Mouse (Mus musculus) heart, embryonic 12.5 days (tissue): Measurements from ENCODE around the gene Itpkc. TPM values are rescaled to one million over a fixed set of nuclear protein-coding genes. Genes with fewer than 3 reads are reported as not detected.
A peak's percentile ranks its signal among the peaks of the same experiment; 100 is the strongest.

Experiments
- ATAC-seq: fragments of 200-750 bp; cut with Nextera tagmentation; 2 replicates; pipeline ENCODE4 v1.8.0; 2017; ENCODE audit warnings: moderate TSS enrichment, moderate library complexity; ENCODE audit not compliant: insufficient number of reproducible peaks, low FRiP score
- H3K27ac ChIP-seq: fragments of 300-500 bp; sonication (generic); 2 replicates; pipeline ENCODE4 v1.5.1; 2016; ENCODE audit warnings: mild to moderate bottlenecking, moderate library complexity; ENCODE audit not compliant: poor library complexity, severe bottlenecking
- H3K27me3 ChIP-seq: fragments of 300-500 bp; sonication (generic); replicated peaks from 2 replicates; pipeline ENCODE4 v1.6.1; 2016; ENCODE audit warnings: mild to moderate bottlenecking, moderate library complexity
- H3K36me3 ChIP-seq: fragments of 300-500 bp; sonication (generic); 2 replicates; pipeline ENCODE4 v1.6.1; 2016; ENCODE audit warnings: mild to moderate bottlenecking, moderate library complexity
- H3K4me1 ChIP-seq: fragments of 300-500 bp; sonication (generic); replicated peaks from 2 replicates; pipeline ENCODE4 v1.6.1; 2016; ENCODE audit warnings: mild to moderate bottlenecking
- H3K4me2 ChIP-seq: fragments of 300-500 bp; sonication (generic); 2 replicates; pipeline ENCODE4 v1.6.1; 2016; ENCODE audit warnings: mild to moderate bottlenecking, moderate library complexity
- H3K4me3 ChIP-seq: fragments of 300-500 bp; sonication (generic); 2 replicates; pipeline ENCODE4 v1.5.1; 2016; ENCODE audit warnings: mild to moderate bottlenecking
- H3K9ac ChIP-seq: fragments of 300-500 bp; sonication (generic); 2 replicates; pipeline ENCODE4 v1.6.1; 2016; ENCODE audit warnings: mild to moderate bottlenecking, moderate library complexity
- H3K9me3 ChIP-seq: fragments of 300-500 bp; sonication (generic); replicated peaks from 2 replicates; pipeline ENCODE4 v1.6.1; 2016; ENCODE audit warnings: mild to moderate bottlenecking, moderate library complexity
- WGBS: fragments of 180-500 bp; shearing (Covaris S2); methylation state at CpG from one replicate; pipeline ENCODE4 v1.1.7; 2016; 5-methylcytosine and 5-hydroxymethylcytosine counted together
- polyA plus RNA-seq: library from polyadenylated mRNA; unstranded; fragments of >200 nt; fragmentation: Nextera tagmentation; extraction: Ambion mirVana; gene quantifications from 2 replicates; pipeline ENCODE4 v1.2.1, GENCODE M21; 2016

Gene Itpkc
- polyA plus RNA-seq, 1 experiment from 2014 or later, result 3.4 TPM

- no peak overlapping the region for H3K4me3 ChIP-seq
- H3K4me2 ChIP-seq, result no peak overlapping the region
- H3K27ac ChIP-seq, result no peak overlapping the region
- H3K27me3 ChIP-seq, result no peaks in the 10 kb centered on the region
- whole genome bisulfite sequencing, result 92% methylated on average over 7 of the region's 7 CpGs
- H3K36me3 ChIP-seq, result peaks cover 57% of the 10 kb centered on the region
- ATAC-seq, result no peak
- H3K9ac ChIP-seq, result no peak overlapping the region
- no peaks in the 10 kb centered on the region for H3K9me3 ChIP-seq
- H3K4me1 ChIP-seq, result peaks cover 12% of the 10 kb centered on the region
Observed at GRCm38 (mm10) chr7:27174896-27175295, 53.6 kb downstream of the Itpkc start.

- 90% methylated on average over 15 of the region's 15 CpGs for WGBS
- H3K27ac ChIP-seq, result no peak overlapping the region
- H3K4me1 ChIP-seq, result peaks cover 8% of the 10 kb centered on the region
- H3K4me3 ChIP-seq, result no peak overlapping the region
- H3K4me2 ChIP-seq, result no peak overlapping the region
- peaks cover 57% of the 10 kb centered on the region for H3K36me3 ChIP-seq
- H3K9me3 ChIP-seq, result no peaks in the 10 kb centered on the region
- H3K9ac ChIP-seq, result no peak overlapping the region
- ATAC-seq, result no peak
- H3K27me3 ChIP-seq, result no peaks in the 10 kb centered on the region
Observed at GRCm38 (mm10) chr7:27174496-27174895, 54.0 kb downstream of the Itpkc start.

- WGBS, result 85% methylated on average over 3 of the region's 3 CpGs
- no peak overlapping the region for H3K27ac ChIP-seq
- H3K27me3 ChIP-seq, result no peaks in the 10 kb centered on the region
- H3K36me3 ChIP-seq, result peaks cover 59% of the 10 kb centered on the region
- no peak overlapping the region for H3K9ac ChIP-seq
- peaks cover 7% of the 10 kb centered on the region for H3K4me1 ChIP-seq
- ATAC-seq, result no peak
- H3K4me2 ChIP-seq, result no peak overlapping the region
- no peaks in the 10 kb centered on the region for H3K9me3 ChIP-seq
- H3K4me3 ChIP-seq, result no peak overlapping the region
Observed at GRCm38 (mm10) chr7:27170981-27171380, 57.5 kb downstream of the Itpkc start.

GRCm38 (mm10) chr7:27168371-27168770, 60.1 kb downstream of the Itpkc start:
- Histone ChIP-seq H3K4me3 (no peak overlapping the region), H3K9me3 (no peaks in the 10 kb centered on the region), H3K4me1 (peaks cover 31% of the 10 kb centered on the region), H3K9ac (no peak overlapping the region), H3K27me3 (no peaks in the 10 kb centered on the region), H3K27ac (no peak overlapping the region), H3K4me2 (no peak overlapping the region), H3K36me3 (peaks cover 50% of the 10 kb centered on the region)
- 94% methylated on average over 5 of the region's 5 CpGs for WGBS
- no peak for ATAC-seq

- Histone ChIP-seq H3K36me3 (peaks cover 49% of the 10 kb centered on the region), H3K4me1 (peaks cover 39% of the 10 kb centered on the region)
- WGBS, result 74% methylated on average over 11 of the region's 11 CpGs
Observed at GRCm38 (mm10) chr7:27167475-27168094, 60.9 kb downstream of the Itpkc start.

GRCm38 (mm10) chr7:27166614-27167474, 61.6 kb downstream of the Itpkc start, which contains the start of gene Egln2:
Gene Egln2 (minus strand): TSS chr7:27166802.
- H3K27me3 ChIP-seq, result no peaks in the 10 kb centered on the region
- peak within 1 kb of the TSS; percentile 90 for H3K9ac ChIP-seq
- H3K9me3 ChIP-seq, result no peaks in the 10 kb centered on the region
- peaks cover 49% of the 10 kb centered on the region for H3K36me3 ChIP-seq
- peak within 1 kb of the TSS; percentile 84 for H3K4me2 ChIP-seq
- H3K4me3 ChIP-seq, result peak within 1 kb of the TSS; percentile 87
- 1% methylated on average over 47 of the region's 61 CpGs for WGBS
- peak; percentile 91 for ATAC-seq
- peaks cover 47% of the 10 kb centered on the region for H3K4me1 ChIP-seq
- peak within 1 kb of the TSS; percentile 99 for H3K27ac ChIP-seq

More at GRCm38 (mm10) chr7:27167475-27168094, 60.9 kb downstream of the Itpkc start:
- Histone ChIP-seq H3K4me3 (peak overlapping the region; percentile 87), H3K9ac (peak overlapping the region; percentile 90), H3K27ac (peak overlapping the region; percentile 99), H3K4me2 (peak overlapping the region; percentile 84), H3K27me3 (no peaks in the 10 kb centered on the region), H3K9me3 (no peaks in the 10 kb centered on the region)
- no peak for ATAC-seq

- H3K4me3 ChIP-seq, result peak overlapping the region; percentile 87
- ATAC-seq, result peak; percentile 87
- no peaks in the 10 kb centered on the region for H3K9me3 ChIP-seq
- peak overlapping the region; percentile 84 for H3K4me2 ChIP-seq
- H3K27ac ChIP-seq, result peak overlapping the region; percentile 99
- peaks cover 53% of the 10 kb centered on the region for H3K4me1 ChIP-seq
- H3K9ac ChIP-seq, result peak overlapping the region; percentile 90
- under 1% methylated on average over 29 of the region's 43 CpGs for WGBS
- no peaks in the 10 kb centered on the region for H3K27me3 ChIP-seq
- H3K36me3 ChIP-seq, result peaks cover 47% of the 10 kb centered on the region
Observed at GRCm38 (mm10) chr7:27166229-27166613, 62.2 kb downstream of the Itpkc start.

- ATAC-seq, result no peak
- no peaks in the 10 kb centered on the region for H3K27me3 ChIP-seq
- WGBS, result 2% methylated on average over 8 of the region's 8 CpGs
- peak overlapping the region; percentile 87 for H3K4me3 ChIP-seq
- H3K36me3 ChIP-seq, result peaks cover 47% of the 10 kb centered on the region
- peak overlapping the region; percentile 84 for H3K4me2 ChIP-seq
- H3K9me3 ChIP-seq, result no peaks in the 10 kb centered on the region
- peak overlapping the region; percentile 90 for H3K9ac ChIP-seq
- peak overlapping the region; percentile 99 for H3K27ac ChIP-seq
- peaks cover 57% of the 10 kb centered on the region for H3K4me1 ChIP-seq
Observed at GRCm38 (mm10) chr7:27165696-27166095, 62.8 kb downstream of the Itpkc start.

- no peak overlapping the region for H3K27ac ChIP-seq
- ATAC-seq, result no peak
- peak overlapping the region; percentile 87 for H3K4me3 ChIP-seq
- H3K4me1 ChIP-seq, result peaks cover 63% of the 10 kb centered on the region
- no peaks in the 10 kb centered on the region for H3K9me3 ChIP-seq
- peaks cover 49% of the 10 kb centered on the region for H3K36me3 ChIP-seq
- WGBS, result 71% methylated on average over 20 of the region's 23 CpGs
- H3K27me3 ChIP-seq, result no peaks in the 10 kb centered on the region
- peak overlapping the region; percentile 84 for H3K4me2 ChIP-seq
- peak overlapping the region; percentile 90 for H3K9ac ChIP-seq
Observed at GRCm38 (mm10) chr7:27165007-27165655, 63.3 kb downstream of the Itpkc start.

- WGBS, result 76% methylated on average over 33 of the region's 33 CpGs
- no peak overlapping the region for H3K27ac ChIP-seq
- H3K4me3 ChIP-seq, result peak overlapping the region; percentile 87
- H3K4me1 ChIP-seq, result peaks cover 66% of the 10 kb centered on the region
- no peak for ATAC-seq
- no peaks in the 10 kb centered on the region for H3K9me3 ChIP-seq
- H3K36me3 ChIP-seq, result peaks cover 55% of the 10 kb centered on the region
- no peaks in the 10 kb centered on the region for H3K27me3 ChIP-seq
- peak overlapping the region; percentile 90 for H3K9ac ChIP-seq
- H3K4me2 ChIP-seq, result peak overlapping the region; percentile 84
Observed at GRCm38 (mm10) chr7:27164112-27164947, 64.1 kb downstream of the Itpkc start.
